Mouse (Mus musculus) neural tube, embryonic 14.5 days (tissue): ENCODE measurements around the gene Lypd6b. TPM values are rescaled to one million over a fixed set of nuclear protein-coding genes. Genes with fewer than 3 reads are reported as not detected.

Source experiments
- ATAC-seq: fragments of 200-750 bp; cut with Nextera tagmentation; 2 replicates; pipeline ENCODE4 v1.8.0; 2017; ENCODE audit warnings: low read depth, mild to moderate bottlenecking, moderate TSS enrichment, moderate library complexity
- H3K27ac ChIP-seq: fragments of 300-500 bp; sonication (generic); 2 replicates; pipeline ENCODE4 v1.5.1; 2014; ENCODE audit warnings: low read depth, mild to moderate bottlenecking, control low read depth, low read length, moderate library complexity, mixed read lengths
- H3K27me3 ChIP-seq: fragments of 300-500 bp; sonication (generic); 2 replicates; pipeline ENCODE4 v1.6.1; 2014; ENCODE audit warnings: low read length; ENCODE audit not compliant: control insufficient read depth, insufficient read depth
- H3K36me3 ChIP-seq: fragments of 300-500 bp; sonication (generic); 2 replicates; pipeline ENCODE4 v1.6.1; 2014; ENCODE audit warnings: low read length, mixed read lengths; ENCODE audit not compliant: control insufficient read depth, insufficient read depth
- H3K4me1 ChIP-seq: fragments of 300-500 bp; sonication (generic); 2 replicates; pipeline ENCODE4 v1.6.1; 2014; ENCODE audit warnings: low read length; ENCODE audit not compliant: control insufficient read depth, insufficient read depth
- H3K4me2 ChIP-seq: fragments of 300-500 bp; sonication (generic); 2 replicates; pipeline ENCODE4 v1.6.1; 2014; ENCODE audit warnings: mild to moderate bottlenecking, low read depth, low read length, control low read depth
- H3K4me3 ChIP-seq: fragments of 300-500 bp; sonication (generic); 2 replicates; pipeline ENCODE4 v1.5.1; 2014; ENCODE audit warnings: low read depth, low read length, control low read depth, mixed read lengths
- H3K9ac ChIP-seq: fragments of 300-500 bp; sonication (generic); replicated peaks from 2 replicates; pipeline ENCODE4 v1.6.1; 2014; ENCODE audit warnings: low read depth, mild to moderate bottlenecking, control low read depth, low read length, mixed read lengths
- H3K9me3 ChIP-seq: fragments of 300-500 bp; sonication (generic); 2 replicates; pipeline ENCODE4 v1.6.1; 2016; ENCODE audit warnings: low read length; ENCODE audit not compliant: control insufficient read depth
- WGBS: fragments of 180-500 bp; shearing (Covaris S2); extraction: QIAGEN DNeasy Blood & Tissue Kit; methylation state at CpG from one replicate; pipeline ENCODE4 v1.1.7; 2014; 5-methylcytosine and 5-hydroxymethylcytosine counted together
- polyA plus RNA-seq: library from polyadenylated mRNA; unstranded; fragments of >200 nt; fragmentation: Nextera tagmentation; extraction: Ambion mirVana; gene quantifications from 2 replicates; pipeline ENCODE4 v1.2.1, GENCODE M21; 2014

Lypd6b gene
- polyA plus RNA-seq, 1 experiment from 2014 or later, result 24.6 TPM

DNA sequence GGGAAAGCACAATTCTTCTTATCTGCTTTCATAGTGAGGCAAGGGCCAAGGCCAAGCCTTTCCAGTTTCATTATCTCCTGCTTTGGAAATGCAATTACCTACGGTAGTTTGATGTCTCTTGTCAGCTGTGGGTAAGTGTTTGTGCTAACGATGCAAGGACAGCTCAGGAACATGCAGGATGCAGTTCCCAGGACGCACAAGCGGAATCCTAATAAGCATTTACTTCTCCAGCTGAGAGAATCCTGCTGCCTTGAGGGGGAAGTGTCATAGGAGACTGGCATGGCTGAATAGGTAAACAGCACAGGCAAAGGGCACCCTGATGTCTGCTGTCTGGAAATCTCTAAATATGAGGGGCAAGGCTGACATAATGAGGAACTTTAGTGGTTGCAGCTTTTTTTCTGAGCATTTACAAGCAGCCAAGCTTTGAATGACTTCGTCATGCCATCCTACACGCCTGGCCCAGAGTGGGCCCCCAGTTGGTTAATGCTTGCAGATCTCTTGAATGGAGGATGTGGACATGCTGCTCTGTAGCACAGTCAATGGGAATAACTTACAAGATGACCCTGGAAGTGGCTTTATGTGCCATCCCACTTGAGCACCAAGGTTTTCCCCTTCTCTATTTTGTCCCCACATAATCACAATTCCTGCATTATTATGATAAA is 165.3 kb downstream of the Lypd6b start:
- Histone ChIP-seq H3K4me1 (no peaks in the 10 kb centered on the region), H3K4me3 (no peak overlapping the region), H3K36me3 (no peaks in the 10 kb centered on the region), H3K9me3 (no peaks in the 10 kb centered on the region), H3K9ac (no peak overlapping the region), H3K27ac (no peak overlapping the region), H3K27me3 (no peaks in the 10 kb centered on the region), H3K4me2 (no peak overlapping the region)
- peak; percentile 34; the same call in 1 of the 2 replicates for ATAC-seq
- WGBS, result 52% methylated on average over 6 of the region's 6 CpGs

DNA sequence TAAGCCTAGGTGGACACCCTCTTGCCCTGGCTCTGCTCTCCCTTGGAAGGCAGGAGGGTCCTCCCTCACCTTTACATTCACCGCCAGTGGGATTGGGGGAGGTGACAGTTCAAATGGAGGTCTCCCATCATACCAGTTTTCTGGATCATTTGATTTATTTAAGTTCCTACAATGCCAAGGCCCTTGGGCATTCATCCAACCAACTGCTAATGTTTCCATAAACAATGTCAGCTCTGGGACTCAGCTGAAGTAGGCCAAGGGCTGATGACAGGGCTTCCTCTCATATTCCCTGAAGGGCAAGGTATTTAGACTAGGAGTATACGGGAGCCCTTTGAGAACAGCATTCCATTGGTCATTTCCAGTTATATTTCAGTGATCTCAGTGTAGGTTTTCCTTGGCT is 170.0 kb downstream of the Lypd6b start:
- Histone ChIP-seq H3K27ac (no peak overlapping the region), H3K4me3 (no peak overlapping the region), H3K4me1 (no peaks in the 10 kb centered on the region), H3K4me2 (no peak overlapping the region), H3K9ac (no peak overlapping the region), H3K36me3 (no peaks in the 10 kb centered on the region), H3K27me3 (no peaks in the 10 kb centered on the region), H3K9me3 (no peaks in the 10 kb centered on the region)
- WGBS, result 48% methylated on average over 2 of the region's 2 CpGs
- ATAC-seq, result no peak

DNA sequence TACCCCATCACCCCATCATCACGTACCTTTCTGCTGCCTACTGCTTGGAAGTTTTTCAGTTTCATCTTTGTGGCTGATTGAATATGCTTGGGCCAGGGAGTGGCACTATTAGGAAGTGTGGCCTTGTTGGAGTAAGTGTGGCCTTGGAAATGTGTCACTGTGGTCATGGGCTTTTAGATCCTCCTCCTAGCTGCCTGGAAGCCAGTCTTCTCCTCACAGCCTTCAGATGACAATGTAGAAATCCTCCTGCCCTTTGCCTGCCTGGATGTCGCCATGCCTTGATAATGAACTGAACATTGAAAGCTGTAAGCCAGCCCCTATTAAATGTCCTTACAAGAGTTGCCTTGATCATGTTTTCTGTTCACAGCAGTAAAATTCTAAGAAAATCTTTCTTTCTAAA is 174.5 kb downstream of the Lypd6b start:
- no peak for ATAC-seq
- no peaks in the 10 kb centered on the region for H3K27me3 ChIP-seq
- 86% methylated on average over 2 of the region's 2 CpGs for WGBS

DNA sequence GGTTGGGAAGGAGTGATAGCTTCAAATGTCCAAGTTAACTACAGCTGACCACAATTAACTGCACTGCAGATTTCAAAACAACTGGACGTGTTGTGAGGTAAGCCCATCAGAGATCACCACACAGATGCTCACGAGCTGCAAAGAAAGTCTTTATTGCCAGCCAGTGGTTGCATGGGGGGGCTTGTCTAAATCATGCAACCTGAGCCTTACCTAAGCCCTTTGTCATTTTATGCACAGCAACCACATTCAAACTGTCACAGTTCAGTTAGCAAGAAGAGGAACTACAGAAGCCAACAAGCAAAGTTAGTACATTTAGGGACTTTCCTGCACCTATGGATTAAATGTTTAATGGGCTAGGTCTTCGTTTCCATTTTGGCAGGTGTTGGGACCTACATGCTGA is 177.4 kb downstream of the Lypd6b start:
- H3K27me3 ChIP-seq, result no peaks in the 10 kb centered on the region
- WGBS, result 78% methylated on average over 3 of the region's 3 CpGs
- H3K36me3 ChIP-seq, result no peaks in the 10 kb centered on the region

More for the DNA sequence above, 174.5 kb downstream of the Lypd6b start:
- Histone ChIP-seq H3K27ac (no peak overlapping the region), H3K9ac (no peak overlapping the region), H3K9me3 (no peaks in the 10 kb centered on the region), H3K4me2 (no peak overlapping the region), H3K4me1 (no peaks in the 10 kb centered on the region), H3K36me3 (no peaks in the 10 kb centered on the region), H3K4me3 (no peak overlapping the region)

DNA sequence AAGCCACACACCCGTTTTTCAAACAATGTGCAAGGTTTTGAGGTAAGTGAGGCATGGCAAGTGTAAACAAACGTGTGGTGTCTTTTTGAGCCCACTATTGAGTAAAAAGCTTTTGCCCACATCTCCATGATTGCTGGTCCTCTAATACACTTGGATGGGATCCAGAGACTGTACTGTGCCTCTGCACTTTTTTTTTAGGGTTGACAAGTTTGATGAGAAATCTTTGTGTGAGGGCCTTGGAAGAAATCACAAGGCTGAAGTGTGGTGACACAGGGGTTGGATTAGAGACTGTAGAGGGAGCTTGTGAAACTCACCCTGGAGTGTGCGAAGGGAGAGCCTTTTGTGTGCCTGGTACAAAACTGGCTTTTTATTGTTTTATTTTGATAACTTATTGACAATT is 180.3 kb downstream of the Lypd6b start:
- no peak overlapping the region for H3K4me3 ChIP-seq
- H3K4me1 ChIP-seq, result no peaks in the 10 kb centered on the region
- WGBS, result 62% methylated on average over 3 of the region's 3 CpGs
- no peak overlapping the region for H3K27ac ChIP-seq
- H3K9me3 ChIP-seq, result no peaks in the 10 kb centered on the region
- ATAC-seq, result no peak
- no peaks in the 10 kb centered on the region for H3K36me3 ChIP-seq
- H3K9ac ChIP-seq, result no peak overlapping the region
- H3K4me2 ChIP-seq, result no peak overlapping the region
- H3K27me3 ChIP-seq, result no peaks in the 10 kb centered on the region

More for the DNA sequence above, 177.4 kb downstream of the Lypd6b start:
- Histone ChIP-seq H3K27ac (no peak overlapping the region), H3K9me3 (no peaks in the 10 kb centered on the region), H3K4me3 (no peak overlapping the region), H3K4me1 (no peaks in the 10 kb centered on the region), H3K9ac (no peak overlapping the region), H3K4me2 (no peak overlapping the region)
- ATAC-seq, result no peak

DNA sequence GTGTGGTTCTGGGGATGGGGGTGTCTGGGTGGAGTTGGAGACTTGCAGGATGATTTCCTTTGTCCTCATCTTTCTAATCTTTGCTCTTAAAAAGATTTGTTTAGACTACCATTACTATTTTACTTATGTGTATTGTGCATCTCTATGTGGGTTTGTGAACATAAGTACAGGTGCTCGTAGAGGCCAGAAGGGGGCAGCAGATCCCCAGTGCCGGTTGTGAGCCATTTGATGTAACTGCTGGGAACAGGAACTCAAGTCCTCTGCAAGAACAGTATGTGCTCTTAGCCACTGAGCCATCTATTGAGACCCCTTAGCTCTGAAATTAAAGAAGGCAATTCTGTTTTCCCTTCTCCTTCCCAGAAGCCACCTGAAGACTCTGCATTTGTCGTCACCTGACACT is 183.5 kb downstream of the Lypd6b start:
- Histone ChIP-seq H3K9me3 (no peaks in the 10 kb centered on the region), H3K36me3 (no peaks in the 10 kb centered on the region), H3K27me3 (no peaks in the 10 kb centered on the region), H3K4me2 (no peak overlapping the region), H3K9ac (no peak overlapping the region), H3K4me1 (no peaks in the 10 kb centered on the region), H3K4me3 (no peak overlapping the region), H3K27ac (no peak overlapping the region)
- ATAC-seq, result no peak
- 94% methylated on average over 3 of the region's 3 CpGs for WGBS

DNA sequence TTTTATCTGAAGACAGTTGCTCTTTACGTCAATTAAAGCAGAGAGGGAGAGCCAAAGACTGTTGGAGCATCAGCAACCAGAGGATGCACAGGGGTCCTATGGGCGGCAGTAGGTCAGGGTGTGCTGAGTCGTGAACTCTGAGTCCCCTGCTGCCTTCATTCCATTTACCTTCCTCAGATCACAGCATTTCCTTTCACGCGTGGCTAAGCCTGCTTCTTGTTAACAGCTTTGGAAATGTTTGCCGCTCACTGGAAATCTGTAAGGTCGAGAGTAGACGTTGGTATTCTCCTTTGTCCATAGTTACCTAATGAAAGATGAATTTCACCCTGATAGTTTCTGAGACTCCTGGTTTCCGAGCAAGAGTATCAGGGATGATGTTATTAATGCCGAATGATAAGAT is 191.1 kb downstream of the Lypd6b start:
- WGBS, result 79% methylated on average over 10 of the region's 10 CpGs

DNA sequence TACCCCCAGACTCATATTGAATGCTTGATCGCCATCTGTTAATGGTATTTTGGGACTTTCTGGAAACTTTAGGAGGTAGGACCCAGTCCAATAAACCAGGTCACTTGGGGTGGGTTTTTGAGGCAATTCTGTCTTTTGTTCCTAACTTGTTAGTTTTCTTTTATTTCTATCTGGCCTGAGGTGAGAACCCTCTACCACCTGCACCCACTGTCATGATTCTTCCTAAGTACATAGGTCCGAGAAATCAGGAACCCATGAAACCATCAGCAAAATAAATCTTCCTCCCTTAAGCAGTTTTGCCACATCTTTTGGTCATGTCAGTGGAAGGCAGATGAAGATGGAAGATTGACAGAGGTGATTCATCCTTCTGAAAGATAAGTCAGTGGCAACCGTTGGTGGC is 192.5 kb downstream of the Lypd6b start:
- no peak for ATAC-seq
- no peak overlapping the region for H3K27ac ChIP-seq
- H3K4me3 ChIP-seq, result no peak overlapping the region
- no peak overlapping the region for H3K4me2 ChIP-seq
- no peaks in the 10 kb centered on the region for H3K36me3 ChIP-seq
- WGBS, result 95% methylated on average over 3 of the region's 3 CpGs
- no peak overlapping the region for H3K9ac ChIP-seq
- no peaks in the 10 kb centered on the region for H3K9me3 ChIP-seq
- no peaks in the 10 kb centered on the region for H3K27me3 ChIP-seq
- no peaks in the 10 kb centered on the region for H3K4me1 ChIP-seq

More for the DNA sequence above, 191.1 kb downstream of the Lypd6b start:
- Histone ChIP-seq H3K4me1 (no peaks in the 10 kb centered on the region), H3K36me3 (no peaks in the 10 kb centered on the region), H3K4me3 (no peak overlapping the region), H3K4me2 (no peak overlapping the region), H3K27ac (no peak overlapping the region), H3K27me3 (no peaks in the 10 kb centered on the region), H3K9me3 (no peaks in the 10 kb centered on the region), H3K9ac (no peak overlapping the region)
- ATAC-seq, result no peak

DNA sequence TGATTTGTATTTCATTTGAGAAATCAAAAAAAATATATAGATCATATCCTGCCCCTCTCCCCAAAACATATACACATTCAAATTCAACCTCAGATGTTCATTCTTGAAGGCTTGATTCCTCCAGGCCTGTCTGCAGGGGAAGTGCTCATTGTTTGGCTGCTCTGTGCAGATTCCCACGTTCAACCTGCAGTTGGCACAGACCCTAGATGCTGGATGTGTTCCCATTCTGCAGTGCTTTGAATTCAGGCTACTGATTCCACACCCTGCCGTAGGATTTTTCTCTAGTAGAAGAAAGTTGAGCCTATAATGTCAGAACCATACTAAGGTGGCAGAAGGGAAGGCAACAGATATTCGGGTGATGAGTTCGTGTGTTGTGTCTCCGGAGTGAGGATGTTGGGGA is 195.5 kb downstream of the Lypd6b start:
- Histone ChIP-seq H3K4me3 (no peak overlapping the region), H3K9ac (no peak overlapping the region), H3K36me3 (no peaks in the 10 kb centered on the region), H3K27ac (no peak overlapping the region), H3K27me3 (no peaks in the 10 kb centered on the region), H3K9me3 (no peaks in the 10 kb centered on the region), H3K4me1 (no peaks in the 10 kb centered on the region), H3K4me2 (no peak overlapping the region)
- 77% methylated on average over 5 of the region's 5 CpGs for WGBS
- ATAC-seq, result no peak
